Mouse (Mus musculus): ENCODE measurements around the gene Zbtb38.
A peak's percentile ranks its signal among the peaks of the same experiment; 100 is the strongest.
"Not testable (repeated sequence)": the region's sequence is repeated elsewhere in the genome, so short reads cannot be mapped to it uniquely, and the experiment has no call there.

Gene Zbtb38

DNA sequence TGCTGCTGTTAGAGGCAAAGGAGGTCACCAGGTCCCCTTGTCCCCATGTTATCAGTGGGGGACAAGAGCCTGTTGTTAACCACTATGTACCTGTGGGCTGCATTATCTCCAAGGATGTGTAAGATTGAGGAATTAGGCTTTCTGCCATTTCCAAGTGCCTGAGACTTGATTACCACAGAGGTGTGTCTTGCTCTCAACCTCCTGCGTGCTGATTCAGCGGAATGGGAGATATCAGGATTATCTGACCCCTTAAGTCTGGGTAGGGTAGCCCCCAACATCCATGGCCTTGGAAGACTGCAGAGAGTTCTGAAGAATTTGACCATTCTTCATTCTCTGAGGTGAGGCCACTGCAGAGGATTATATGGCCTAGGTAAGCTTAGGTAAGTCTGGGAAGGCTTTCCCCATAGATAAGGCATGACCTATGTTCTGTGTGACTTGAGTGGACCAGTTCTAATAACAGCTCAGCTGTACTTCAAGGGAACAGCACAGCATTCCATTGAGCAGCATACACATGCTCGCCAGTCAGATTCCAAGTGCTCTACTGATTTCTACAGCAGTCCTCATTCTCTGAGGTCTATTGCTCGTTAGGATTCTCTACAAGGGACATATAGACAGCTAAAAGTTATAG lies 68.4 kb downstream of the Zbtb38 start:
- no peak for DNase-seq (ENCODE audit: low read depth, low spot score)

- DNase-seq (ENCODE audit: low read depth, low spot score): no peak
Measured at GRCm38 (mm10) chr9:96678611-96679010, 74.0 kb downstream of the Zbtb38 start.

GRCm38 (mm10) chr9:96677711-96678110 lies 74.9 kb downstream of the Zbtb38 start:
- DNase-seq (ENCODE audit: low read depth, low spot score): not testable (repeated sequence)

DNA sequence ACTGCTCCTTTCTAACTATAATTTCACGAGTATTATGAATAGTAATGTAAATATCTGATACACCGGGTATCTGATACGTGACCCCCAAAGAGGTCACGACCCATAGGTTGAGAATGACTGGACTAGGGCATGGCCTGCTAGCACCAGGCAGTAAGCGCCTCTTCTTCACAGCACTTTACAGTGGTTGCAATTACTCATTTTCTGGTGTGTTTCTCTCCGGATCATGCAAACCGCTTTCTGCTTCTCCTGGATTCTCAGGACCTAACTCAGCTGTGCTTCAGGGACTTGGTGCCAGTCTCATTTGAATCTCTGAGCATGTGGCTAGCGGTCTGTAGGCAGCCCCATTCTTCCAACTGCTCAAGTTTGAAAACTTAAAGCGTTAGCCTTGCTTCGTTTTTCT lies 76.0 kb downstream of the Zbtb38 start:
- DNase-seq (ENCODE audit: low read depth, low spot score): no peak

- no peak for DNase-seq (ENCODE audit: low read depth, low spot score)
Measured at GRCm38 (mm10) chr9:96675763-96676640, 76.6 kb downstream of the Zbtb38 start.

GRCm38 (mm10) chr9:96675071-96675762 lies 77.4 kb downstream of the Zbtb38 start:
- peak; percentile 40 for DNase-seq (ENCODE audit: low read depth, low spot score)

DNA sequence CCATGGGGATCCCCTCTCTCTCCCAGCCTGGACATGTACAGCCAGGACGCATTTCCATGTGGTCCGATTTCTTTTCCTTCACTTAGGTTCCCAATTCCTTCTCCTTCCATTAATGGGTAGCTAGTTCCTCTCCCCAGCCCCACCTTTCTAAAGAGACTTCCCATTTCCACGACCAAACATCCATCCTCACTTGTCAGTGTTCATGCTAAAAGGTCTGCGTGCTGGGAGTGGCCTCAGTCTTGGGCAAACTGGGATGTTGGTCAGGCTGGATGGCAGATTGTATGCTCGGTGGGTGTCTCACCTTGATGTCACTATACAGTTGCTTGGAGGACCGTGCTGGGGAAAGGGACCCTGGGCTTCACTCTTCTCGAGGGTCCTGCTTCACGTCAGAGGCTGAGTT lies 78.3 kb downstream of the Zbtb38 start:
- no peak for DNase-seq (ENCODE audit: low read depth, low spot score)

GRCm38 (mm10) chr9:96672466-96672865 lies 80.2 kb downstream of the Zbtb38 start:
- DNase-seq (ENCODE audit: low read depth, low spot score): no peak

DNA sequence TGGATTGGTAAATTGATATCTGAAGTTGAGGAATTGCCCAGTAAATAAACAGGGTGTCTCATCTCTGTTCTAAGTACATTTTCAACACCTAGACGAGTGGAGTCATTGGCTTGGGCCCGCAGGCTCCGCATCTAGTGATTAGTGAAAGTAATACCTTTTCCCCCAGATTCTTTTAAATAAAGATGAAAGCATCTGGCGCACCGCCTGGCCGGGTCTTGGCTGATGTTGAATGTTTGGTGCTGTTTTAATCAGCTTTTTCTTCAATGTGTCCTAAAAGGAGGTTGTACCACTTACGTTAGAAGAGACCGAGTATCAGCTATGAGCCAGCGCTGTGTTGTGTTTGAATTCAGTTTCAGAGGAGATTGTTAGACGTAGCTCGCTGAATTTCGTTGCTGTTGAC lies 81.4 kb downstream of the Zbtb38 start:
- no peak for DNase-seq (ENCODE audit: low read depth, low spot score)

DNA sequence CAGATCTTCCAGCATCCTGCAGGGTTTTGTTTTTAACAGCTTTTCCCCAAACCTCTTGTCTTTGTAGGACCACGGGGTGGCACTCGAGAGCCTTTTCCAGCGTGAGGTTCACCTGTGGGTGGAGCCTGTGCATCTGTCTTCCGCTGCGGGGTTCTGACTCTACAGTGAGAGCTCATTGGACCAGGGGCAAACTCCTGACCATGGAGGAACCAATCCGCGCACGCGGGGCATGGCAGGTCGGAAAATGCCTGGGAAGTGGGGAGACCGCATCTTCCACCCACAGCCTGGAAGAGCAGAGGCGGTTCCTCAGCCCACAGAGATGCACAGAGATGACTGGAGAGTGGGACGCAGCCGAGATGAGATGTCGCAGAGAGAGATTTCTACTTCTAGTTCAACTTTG lies 82.8 kb downstream of the Zbtb38 start:
- peak; percentile 87 for DNase-seq (ENCODE audit: low read depth, low spot score)

DNA sequence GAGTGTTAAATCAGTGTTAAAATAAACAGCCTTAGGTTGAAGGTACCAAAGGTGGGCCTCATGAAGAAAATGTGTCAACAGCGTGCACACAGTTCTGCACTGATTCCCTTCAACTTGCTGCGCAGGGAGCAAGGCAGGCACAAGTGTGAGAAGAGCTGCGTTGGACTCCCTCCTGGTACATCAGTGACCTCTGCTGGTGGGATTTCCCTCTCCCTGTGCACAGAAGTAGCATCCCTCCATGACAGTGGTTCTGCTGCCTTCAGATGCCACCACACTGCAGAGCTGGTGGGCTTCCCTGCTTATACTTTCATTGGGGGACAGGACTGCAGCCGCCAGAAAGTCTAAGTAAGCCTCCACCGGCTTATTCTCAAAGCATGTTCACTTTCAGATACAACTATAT lies 84.0 kb downstream of the Zbtb38 start:
- no peak for DNase-seq (ENCODE audit: low read depth, low spot score)

DNA sequence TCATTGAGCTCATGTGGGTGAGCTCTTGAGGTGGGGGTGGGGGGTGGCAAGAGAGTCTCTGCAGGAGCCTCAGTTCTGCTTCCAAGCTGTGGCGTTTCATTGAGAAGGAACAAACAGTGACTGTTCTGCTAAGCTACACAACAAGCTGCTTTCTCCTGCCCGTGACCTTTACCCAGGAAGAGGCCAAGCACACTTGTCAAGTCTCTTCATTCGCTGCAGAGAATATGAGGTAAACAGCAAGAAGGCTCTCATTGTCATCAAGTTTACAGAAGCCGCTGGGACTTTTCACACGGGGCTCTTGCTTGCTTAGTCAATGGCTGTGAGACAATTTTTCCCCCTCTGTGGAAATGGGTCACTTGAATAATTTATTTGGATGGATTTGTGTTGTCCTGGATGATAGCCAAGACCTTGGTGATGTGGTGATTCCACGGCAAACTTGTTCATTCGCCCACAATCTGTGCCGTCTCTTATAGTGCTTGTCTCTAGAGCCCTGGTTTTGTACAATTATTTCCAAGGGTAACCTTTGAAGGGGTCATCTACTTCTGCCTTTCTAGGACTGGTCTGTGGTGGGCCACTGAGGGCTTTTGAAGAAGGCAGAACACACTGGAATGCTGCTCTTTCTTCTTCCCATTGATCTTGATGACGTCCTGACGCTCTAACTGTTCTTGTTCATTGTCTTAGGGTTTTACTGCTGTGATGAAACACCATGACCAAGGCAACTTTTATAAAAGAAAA lies 92.0 kb downstream of the Zbtb38 start:
- no peak for DNase-seq (ENCODE audit: low read depth, low spot score)

- no peak for DNase-seq (ENCODE audit: low read depth, low spot score)
Measured at GRCm38 (mm10) chr9:96659801-96660200, 92.8 kb downstream of the Zbtb38 start.

DNA sequence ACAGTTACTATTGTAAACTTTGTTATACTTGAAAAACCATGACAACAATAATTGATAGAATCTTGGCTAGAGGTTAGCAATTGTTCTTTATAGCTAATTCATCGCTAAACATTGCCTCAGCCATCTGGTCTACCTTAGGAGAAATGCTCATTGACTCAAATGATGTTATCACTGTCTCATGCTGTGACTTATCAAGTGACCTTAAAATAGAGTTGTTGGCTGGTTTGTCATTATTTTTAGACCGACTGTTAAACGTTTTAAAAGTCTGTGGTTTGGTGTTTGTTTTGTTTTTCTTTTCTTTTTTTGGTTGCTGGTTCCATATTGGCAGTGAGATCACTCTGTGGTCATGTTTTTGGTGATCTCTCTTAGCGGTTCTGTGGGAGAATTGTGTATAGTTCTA lies 99.1 kb downstream of the Zbtb38 start:
- DNase-seq (ENCODE audit: low read depth, low spot score): no peak

DNA sequence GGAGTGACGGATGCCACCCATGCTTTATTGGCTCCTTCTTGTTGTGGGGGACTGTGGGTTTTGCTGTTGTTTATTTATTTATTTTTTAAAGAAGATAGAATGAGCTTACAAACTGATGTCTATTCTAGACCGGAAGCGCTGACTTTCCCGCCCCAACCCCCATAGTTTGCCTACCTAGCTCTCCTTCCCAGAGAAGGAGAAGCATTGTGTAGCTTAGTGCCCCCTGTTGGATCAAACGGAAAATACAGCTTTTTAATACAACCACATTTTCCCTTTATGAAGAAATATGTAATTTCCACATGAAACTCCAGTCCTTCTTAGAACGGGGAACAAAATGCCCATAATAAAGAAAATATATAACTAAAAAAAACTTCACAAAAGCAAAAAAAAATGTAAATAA lies 99.9 kb downstream of the Zbtb38 start:
- no peak for DNase-seq (ENCODE audit: low read depth, low spot score)

GRCm38 (mm10) chr9:96650807-96651206 lies 101.8 kb downstream of the Zbtb38 start:
- DNase-seq (ENCODE audit: low read depth, low spot score): no peak

- DNase-seq (ENCODE audit: low read depth, low spot score): no peak
Measured at GRCm38 (mm10) chr9:96649924-96650323, 102.7 kb downstream of the Zbtb38 start.

- DNase-seq (ENCODE audit: low read depth, low spot score): no peak
Measured at GRCm38 (mm10) chr9:96649362-96649761, 103.3 kb downstream of the Zbtb38 start.

- no peak for DNase-seq (ENCODE audit: low read depth, low spot score)
Measured at GRCm38 (mm10) chr9:96646668-96647295, 105.8 kb downstream of the Zbtb38 start.

DNA sequence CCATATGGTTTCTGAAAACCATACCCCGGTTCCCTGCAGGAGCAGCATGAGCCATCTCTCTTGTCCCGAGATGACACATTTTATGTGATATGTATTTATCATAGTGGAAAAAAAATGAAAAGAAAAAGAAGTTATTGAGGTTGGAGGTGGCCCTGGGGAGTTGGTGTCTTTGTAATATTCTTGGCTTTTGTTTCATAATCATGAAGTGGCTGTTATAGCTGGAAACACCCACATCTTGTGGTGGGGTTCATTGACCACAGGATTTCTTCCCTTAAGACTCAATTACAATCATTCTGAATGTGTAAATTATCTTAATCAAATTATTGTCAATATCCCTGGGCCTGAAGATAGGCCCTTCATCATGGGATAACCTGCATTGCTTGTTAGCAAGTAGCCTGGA lies 107.8 kb downstream of the Zbtb38 start:
- no peak for DNase-seq (ENCODE audit: low read depth, low spot score)

DNA sequence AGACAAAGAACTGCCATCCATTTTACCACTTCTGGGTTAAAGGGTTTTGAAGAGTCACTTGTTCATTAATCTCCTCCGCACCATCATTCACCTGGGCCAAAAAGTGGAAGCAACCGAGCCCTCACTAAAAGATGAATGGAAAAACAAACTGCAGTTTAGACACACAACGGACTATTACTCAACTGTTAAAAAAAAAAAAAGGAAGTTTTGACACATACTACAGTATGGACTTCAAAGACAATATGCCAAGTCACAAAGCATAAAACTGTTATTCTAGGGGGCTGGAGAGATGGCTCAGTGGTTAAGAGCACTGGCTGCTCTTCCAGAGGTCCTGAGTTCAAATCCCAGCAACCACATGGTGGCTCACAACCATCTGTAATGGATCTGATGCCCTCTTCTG lies 108.6 kb downstream of the Zbtb38 start:
- not testable (repeated sequence) for DNase-seq (ENCODE audit: low read depth, low spot score)
